17 mouse cellular contexts compared by ENCODE assay signal in genomic region chr11:73283926-73284325, GRCm38 (mm10). TPM values are rescaled to one million over a fixed set of nuclear protein-coding genes. Genes with fewer than 3 reads are reported as not detected.
A peak's percentile ranks its signal among the peaks of the same experiment; 100 is the strongest.
DNase-seq lines count a peak whose midpoint lies in the region; ATAC-seq and TF ChIP-seq lines count a peak whose summit lies in the region.
"Had no signal": no experiment of that assay in that cellular context is flagged by ENCODE, and none has a peak within 500 bp of the region (broad histone marks: within the 10 kb centered on the region; RNA-seq: fewer than 3 reads in every experiment).

No protein-coding gene starts in this region.

- no peak overlapping the region for H3K4me3 ChIP-seq in hindbrain, embryonic 10.5 days
- H3K4me3 ChIP-seq in hindbrain, embryonic 13.5 days: no peak overlapping the region
- no peak overlapping the region for H3K4me3 ChIP-seq in neural tube, embryonic 13.5 days
- H3K4me3 ChIP-seq in lung, postnatal 0 days (ENCODE audit: low read depth, low read length): no peak overlapping the region
- H3K4me3 ChIP-seq: embryonic facial prominence, embryonic 15.5 days; midbrain, embryonic 12.5 days; neural tube, embryonic 12.5 days had no signal

- peak overlapping the region; percentile 23; the same call in 1 of the 2 replicates for H3K27ac ChIP-seq in hindbrain, embryonic 10.5 days
- H3K27ac ChIP-seq in hindbrain, embryonic 13.5 days: no peak overlapping the region
- H3K27ac ChIP-seq in neural tube, embryonic 13.5 days (replicated peaks): peak overlapping the region; percentile 14; the same call in 1 of the 2 replicates
- peak overlapping the region; percentile 59 for H3K27ac ChIP-seq in lung, postnatal 0 days (ENCODE audit: low read length)
- H3K27ac ChIP-seq: embryonic facial prominence, embryonic 15.5 days; liver, embryonic 14.5 days; midbrain, embryonic 12.5 days; neural tube, embryonic 12.5 days had no signal

- H3K36me3 ChIP-seq in hindbrain, embryonic 10.5 days: no peaks in the 10 kb centered on the region
- no peaks in the 10 kb centered on the region for H3K36me3 ChIP-seq in hindbrain, embryonic 13.5 days
- H3K36me3 ChIP-seq in neural tube, embryonic 13.5 days: no peaks in the 10 kb centered on the region
- no peaks in the 10 kb centered on the region for H3K36me3 ChIP-seq in lung, postnatal 0 days (ENCODE audit: insufficient read depth, low read length)
- H3K36me3 ChIP-seq: embryonic facial prominence, embryonic 15.5 days; midbrain, embryonic 12.5 days; neural tube, embryonic 12.5 days had no signal

- H3K4me2 ChIP-seq in hindbrain, embryonic 13.5 days: no peak overlapping the region
- H3K4me2 ChIP-seq in neural tube, embryonic 13.5 days: no peak overlapping the region
- no peak overlapping the region for H3K4me2 ChIP-seq in lung, postnatal 0 days (replicated peaks; ENCODE audit: low read depth, low read length)
- H3K4me2 ChIP-seq: embryonic facial prominence, embryonic 15.5 days; midbrain, embryonic 12.5 days; neural tube, embryonic 12.5 days had no signal

- H3K27me3 ChIP-seq in hindbrain, embryonic 10.5 days (ENCODE audit: insufficient read depth, poor library complexity, severe bottlenecking): no peaks in the 10 kb centered on the region
- no peaks in the 10 kb centered on the region for H3K27me3 ChIP-seq in hindbrain, embryonic 13.5 days
- H3K27me3 ChIP-seq in neural tube, embryonic 13.5 days: no peaks in the 10 kb centered on the region
- no peaks in the 10 kb centered on the region for H3K27me3 ChIP-seq in lung, postnatal 0 days (replicated peaks; ENCODE audit: insufficient read depth, low read length)
- H3K27me3 ChIP-seq: embryonic facial prominence, embryonic 15.5 days; midbrain, embryonic 12.5 days; neural tube, embryonic 12.5 days had no signal

- H3K9ac ChIP-seq in hindbrain, embryonic 13.5 days: no peak overlapping the region
- H3K9ac ChIP-seq in neural tube, embryonic 13.5 days: no peak overlapping the region
- no peak overlapping the region for H3K9ac ChIP-seq in lung, postnatal 0 days (replicated peaks; ENCODE audit: low read depth)
- H3K9ac ChIP-seq: embryonic facial prominence, embryonic 15.5 days; forebrain, postnatal 0 days; liver, embryonic 14.5 days; midbrain, embryonic 12.5 days; neural tube, embryonic 12.5 days had no signal

- no peak for ATAC-seq in hindbrain, embryonic 13.5 days (ENCODE audit: low FRiP score)
- ATAC-seq in neural tube, embryonic 13.5 days (ENCODE audit: low read depth): no peak
- peak; percentile 21 for ATAC-seq in lung, postnatal 0 days
- ATAC-seq: forebrain, postnatal 0 days; inflammation-experienced regulatory T-cells, adult 6 months had no signal

- H3K9me3 ChIP-seq in hindbrain, embryonic 10.5 days: no peaks in the 10 kb centered on the region
- no peaks in the 10 kb centered on the region for H3K9me3 ChIP-seq in hindbrain, embryonic 13.5 days
- no peaks in the 10 kb centered on the region for H3K9me3 ChIP-seq in neural tube, embryonic 13.5 days
- H3K9me3 ChIP-seq in lung, postnatal 0 days (ENCODE audit: low read length): no peaks in the 10 kb centered on the region
- H3K9me3 ChIP-seq: embryonic facial prominence, embryonic 15.5 days; midbrain, embryonic 12.5 days; neural tube, embryonic 12.5 days had no signal

- peaks cover 23% of the 10 kb centered on the region for H3K4me1 ChIP-seq in hindbrain, embryonic 10.5 days (replicated peaks)
- H3K4me1 ChIP-seq in hindbrain, embryonic 13.5 days (replicated peaks): 0 out of 2 replicates have a peak, but pooled peaks cover 6% of the 10 kb centered on the region
- H3K4me1 ChIP-seq in neural tube, embryonic 13.5 days (replicated peaks): peaks cover 5% of the 10 kb centered on the region; the same call in 1 of the 2 replicates
- no peaks in the 10 kb centered on the region; the same call in 1 of the 2 replicates for H3K4me1 ChIP-seq in lung, postnatal 0 days (ENCODE audit: insufficient read depth, low read depth, low read length)
- H3K4me1 ChIP-seq: neural tube, embryonic 12.5 days had no signal

- no peak for TF ChIP-seq CTCF in lung, postnatal 0 days (IDR thresholded peaks at IDR 0.05)

- DNase-seq in hindbrain, embryonic 10.5 days (ENCODE audit: low spot score): no peak
- no peak for DNase-seq in neural tube, embryonic 10.5 days (ENCODE audit: extremely low spot score, low spot score)
- DNase-seq in lung, postnatal 0 days (ENCODE audit: low spot score): peak; percentile 41
- DNase-seq in urinary bladder, postnatal 36 days (ENCODE audit: low spot score in 2 of 2): no peak
- DNase-seq in testis, postnatal 14 days (ENCODE audit: low spot score): no peak
- DNase-seq: adrenal gland, adult 8-10 months; forebrain, postnatal 0 days; gastrocnemius, postnatal 36 days; left cerebral cortex, postnatal 4 days had no signal

- no peak for TF ChIP-seq EP300 in lung, postnatal 0 days (IDR thresholded peaks at IDR 0.05)

- 67% methylated on average over 1 of the region's 1 CpGs for WGBS in hindbrain, embryonic 10.5 days
- WGBS in hindbrain, embryonic 13.5 days: 72% methylated on average over 1 of the region's 1 CpGs
- 42% methylated on average over 1 of the region's 1 CpGs for WGBS in neural tube, embryonic 13.5 days
- WGBS in lung, postnatal 0 days: 31% methylated on average over 1 of the region's 1 CpGs

RNA-seq across cellular contexts. Expression of gene Trpv3, which starts 16.7 kb away (rescaled TPM):
- polyA plus RNA-seq in hindbrain, embryonic 10.5 days (2016; fragmentation: Nextera tagmentation; extraction: Ambion mirVana): 0.09 TPM in 1 of 2 replicates, not detected in the other
- polyA plus RNA-seq in hindbrain, embryonic 13.5 days (2015; fragmentation: Nextera tagmentation; extraction: Ambion mirVana): 0.06 and 0.18 TPM in 2 replicates
- polyA plus RNA-seq in neural tube, embryonic 13.5 days (2015; fragmentation: Nextera tagmentation; extraction: Ambion mirVana): 0.17 and 0.20 TPM in 2 replicates
- polyA plus RNA-seq in lung, postnatal 0 days (2015; fragmentation: Nextera tagmentation; extraction: Ambion mirVana): 0.11 and 0.15 TPM in 2 replicates
- polyA plus RNA-seq: inflammation-experienced regulatory T-cells, adult 6 months had no signal

RNA-seq across cellular contexts. Expression of gene Aspa, which starts 45.5 kb away (rescaled TPM):
- polyA plus RNA-seq in hindbrain, embryonic 10.5 days (2016; fragmentation: Nextera tagmentation; extraction: Ambion mirVana): 0.25 TPM in 1 of 2 replicates, not detected in the other
- polyA plus RNA-seq in hindbrain, embryonic 13.5 days (2015; fragmentation: Nextera tagmentation; extraction: Ambion mirVana): 0.84 and 2.4 TPM in 2 replicates
- polyA plus RNA-seq in neural tube, embryonic 13.5 days (2015; fragmentation: Nextera tagmentation; extraction: Ambion mirVana): 1.1 and 3.2 TPM in 2 replicates
- 5.3 and 9.0 TPM in 2 replicates for polyA plus RNA-seq in lung, postnatal 0 days (2015; fragmentation: Nextera tagmentation; extraction: Ambion mirVana)
- polyA plus RNA-seq: inflammation-experienced regulatory T-cells, adult 6 months had no signal

RNA-seq across cellular contexts. Expression of gene Gm49340, which starts 45.6 kb away (rescaled TPM):
- polyA plus RNA-seq in hindbrain, embryonic 10.5 days (2016; fragmentation: Nextera tagmentation; extraction: Ambion mirVana): not detected in 2 replicates
- not detected in 2 replicates for polyA plus RNA-seq in hindbrain, embryonic 13.5 days (2015; fragmentation: Nextera tagmentation; extraction: Ambion mirVana)
- not detected in 2 replicates for polyA plus RNA-seq in neural tube, embryonic 13.5 days (2015; fragmentation: Nextera tagmentation; extraction: Ambion mirVana)
- polyA plus RNA-seq in lung, postnatal 0 days (2015; fragmentation: Nextera tagmentation; extraction: Ambion mirVana): not detected in 2 replicates
- polyA plus RNA-seq: embryonic facial prominence, embryonic 15.5 days; forebrain, postnatal 0 days; inflammation-experienced regulatory T-cells, adult 6 months; midbrain, embryonic 12.5 days; neural tube, embryonic 12.5 days; thymus, postnatal 0 days had no signal

RNA-seq across cellular contexts. Expression of gene Spata22, which starts 45.6 kb away (rescaled TPM):
- polyA plus RNA-seq in hindbrain, embryonic 10.5 days (2016; fragmentation: Nextera tagmentation; extraction: Ambion mirVana): not detected in 2 replicates
- polyA plus RNA-seq in hindbrain, embryonic 13.5 days (2015; fragmentation: Nextera tagmentation; extraction: Ambion mirVana): not detected in 2 replicates
- polyA plus RNA-seq in neural tube, embryonic 13.5 days (2015; fragmentation: Nextera tagmentation; extraction: Ambion mirVana): 0.25 TPM in 1 of 2 replicates, not detected in the other
- not detected in 2 replicates for polyA plus RNA-seq in lung, postnatal 0 days (2015; fragmentation: Nextera tagmentation; extraction: Ambion mirVana)
- polyA plus RNA-seq: embryonic facial prominence, embryonic 15.5 days; inflammation-experienced regulatory T-cells, adult 6 months; midbrain, embryonic 12.5 days; neural tube, embryonic 12.5 days; thymus, postnatal 0 days had no signal

RNA-seq across cellular contexts. Expression of gene Trpv1, which starts 49.8 kb away (rescaled TPM):
- not detected in 2 replicates for polyA plus RNA-seq in hindbrain, embryonic 10.5 days (2016; fragmentation: Nextera tagmentation; extraction: Ambion mirVana)
- polyA plus RNA-seq in hindbrain, embryonic 13.5 days (2015; fragmentation: Nextera tagmentation; extraction: Ambion mirVana): 0.41 and 0.86 TPM in 2 replicates
- polyA plus RNA-seq in neural tube, embryonic 13.5 days (2015; fragmentation: Nextera tagmentation; extraction: Ambion mirVana): 5.8 and 11.5 TPM in 2 replicates
- 0.05 TPM in 1 of 2 replicates, not detected in the other for polyA plus RNA-seq in lung, postnatal 0 days (2015; fragmentation: Nextera tagmentation; extraction: Ambion mirVana)
- polyA plus RNA-seq: inflammation-experienced regulatory T-cells, adult 6 months; liver, embryonic 14.5 days; midbrain, embryonic 12.5 days; thymus, postnatal 0 days had no signal
